Mouse (Mus musculus): Measurements from ENCODE around the gene Btk. TPM values are rescaled to one million over a fixed set of nuclear protein-coding genes. Genes with fewer than 3 reads are reported as not detected.

Gene Btk
- total RNA-seq, 4 experiments from 2014 or later = 0.97 to 2.0 (median 1.6) TPM

Other genes starting within 250 kb of the Btk start
- gene Drp2, start 179.0 kb downstream of the Btk start, total RNA-seq (2022) = 10 to 100 TPM; 42.3 to 53.0 (median 51.1) TPM
- gene Taf7l, start 107.1 kb downstream of the Btk start, total RNA-seq (2022) = not detected
- 10 to 100 TPM; 12.2 to 16.4 (median 15.2) TPM for gene Timm8a1, start 41.7 kb downstream of the Btk start, total RNA-seq (2022)
- 100 to 1,000 TPM; 108 to 148 (median 130) TPM for gene Rpl36a, start 2.1 kb upstream of the Btk start, total RNA-seq (2022)
- gene Gla, start 17.6 kb upstream of the Btk start, total RNA-seq (2022) = 10 to 100 TPM; 10.1 to 12.1 (median 11.9) TPM
- 100 to 1,000 TPM; 157 to 169 (median 162) TPM for gene Hnrnph2, start 17.6 kb upstream of the Btk start, total RNA-seq (2022)
- gene Armcx4, start 102.9 kb upstream of the Btk start, total RNA-seq (2022) = 10 to 100 TPM; 33.8 to 37.4 (median 36.1) TPM
- gene Armcx1, start 134.4 kb upstream of the Btk start, total RNA-seq (2022) = 10 to 100 TPM; 62.8 to 84.9 (median 74.9) TPM
- gene Armcx6, start 167.8 kb upstream of the Btk start, total RNA-seq (2022) = 1 to 10 TPM; 5.8 to 9.2 (median 7.9) TPM
- gene Armcx3, start 173.0 kb upstream of the Btk start, total RNA-seq (2022) = 10 to 100 TPM; 63.5 to 75.7 (median 70.6) TPM
- gene Armcx2, start 225.7 kb upstream of the Btk start, total RNA-seq (2022) = 10 to 100 TPM; 83.2 to 89.9 (median 85.7) TPM

Measured in left cerebral cortex, adult 8-10 months (tissue).